In genomic region chr17:83768309-83768708, GRCm38 (mm10) we compare ENCODE assay signal across 17 mouse cellular contexts.
DNase-seq lines count a peak whose midpoint lies in the region; ATAC-seq and TF ChIP-seq lines count a peak whose summit lies in the region.
"Had no signal": no experiment of that assay in that cellular context is flagged by ENCODE, and none has a peak within 500 bp of the region (broad histone marks: within the 10 kb centered on the region; RNA-seq: fewer than 3 reads in every experiment).

No protein-coding gene starts in this region.

- intact Hi-C loops in heart, adult 2 months (cut with DNase I), result no loop called here

- DNase-seq in heart, embryonic 10.5 days (ENCODE audit: low spot score), result peak; percentile 79
- no peak for DNase-seq in heart, adult 2 months
- peak; percentile 32 for DNase-seq in c-Kit-positive CD71-negative TER-119-negative erythroid progenitor cells, embryonic 14.5 days (ENCODE audit: low read depth)
- no peak for DNase-seq in spleen, postnatal 4 days (ENCODE audit: low spot score in 2 of 2)
- DNase-seq in hindbrain, embryonic 11.5 days (ENCODE audit: low spot score), result no peak
- DNase-seq in cerebellum, postnatal 14 days, result no peak
- DNase-seq: cerebellum, adult 9-11 months; right cerebral cortex, postnatal 25 days had no signal

- no peak for TF ChIP-seq EP300 in heart, adult 2 months (IDR thresholded peaks at IDR 0.05; ENCODE audit: insufficient read depth, low read depth, low read length)

- H3K27ac ChIP-seq in heart, embryonic 10.5 days, result no peak overlapping the region; the same call in 1 of the 2 replicates
- H3K27ac ChIP-seq in heart, adult 2 months, result no peak overlapping the region
- peak overlapping the region; percentile 76 for H3K27ac ChIP-seq in liver, embryonic 12.5 days
- no peak overlapping the region for H3K27ac ChIP-seq in hindbrain, embryonic 11.5 days (ENCODE audit: low read depth, low read length)
- H3K27ac ChIP-seq: embryonic facial prominence, embryonic 13.5 days; forebrain, embryonic 15.5 days; heart, embryonic 13.5 days; hindbrain, embryonic 15.5 days; intestine, embryonic 15.5 days; limb, embryonic 12.5 days had no signal

- H3K79me2 ChIP-seq in heart, adult 2 months (replicated peaks; ENCODE audit: control insufficient read depth, insufficient read depth, low read length), result no peaks in the 10 kb centered on the region

- H3K9me3 ChIP-seq in heart, embryonic 10.5 days, result no peaks in the 10 kb centered on the region
- H3K9me3 ChIP-seq in liver, embryonic 12.5 days (replicated peaks), result no peaks in the 10 kb centered on the region
- no peaks in the 10 kb centered on the region for H3K9me3 ChIP-seq in hindbrain, embryonic 11.5 days (ENCODE audit: control insufficient read depth, low read length)
- H3K9me3 ChIP-seq: embryonic facial prominence, embryonic 13.5 days; forebrain, embryonic 15.5 days; heart, embryonic 13.5 days; hindbrain, embryonic 15.5 days; intestine, embryonic 15.5 days; limb, embryonic 12.5 days had no signal

- WGBS in heart, embryonic 10.5 days, result 69% methylated on average over 10 of the region's 10 CpGs
- 69% methylated on average over 10 of the region's 10 CpGs for WGBS in heart, adult 2 months
- WGBS in liver, embryonic 12.5 days (ENCODE audit: insufficient replicate concordance), result 18% methylated on average over 10 of the region's 10 CpGs
- WGBS in hindbrain, embryonic 11.5 days, result 96% methylated on average over 10 of the region's 10 CpGs

- no peak overlapping the region for H3K9ac ChIP-seq in heart, adult 2 months (ENCODE audit: low read depth, low read length)
- H3K9ac ChIP-seq in liver, embryonic 12.5 days, result no peak overlapping the region
- no peak overlapping the region for H3K9ac ChIP-seq in hindbrain, embryonic 11.5 days (ENCODE audit: low read depth, low read length)
- H3K9ac ChIP-seq: embryonic facial prominence, embryonic 13.5 days; forebrain, embryonic 15.5 days; heart, embryonic 13.5 days; hindbrain, embryonic 15.5 days; intestine, embryonic 15.5 days; limb, embryonic 12.5 days had no signal

- TF ChIP-seq POLR2A in heart, adult 2 months (IDR thresholded peaks at IDR 0.05; ENCODE audit: insufficient read depth, low read depth, low read length), result no peak

- H3K4me1 ChIP-seq in heart, embryonic 10.5 days, result no peaks in the 10 kb centered on the region
- no peaks in the 10 kb centered on the region for H3K4me1 ChIP-seq in heart, adult 2 months (ENCODE audit: control insufficient read depth, insufficient read depth, low read length)
- H3K4me1 ChIP-seq in liver, embryonic 12.5 days, result peaks cover 54% of the 10 kb centered on the region
- H3K4me1 ChIP-seq in hindbrain, embryonic 11.5 days (replicated peaks; ENCODE audit: control insufficient read depth, insufficient read depth, low read length), result no peaks in the 10 kb centered on the region
- H3K4me1 ChIP-seq: intestine, embryonic 15.5 days; limb, embryonic 12.5 days had no signal

- H3K27me3 ChIP-seq in heart, embryonic 10.5 days (ENCODE audit: insufficient read depth, poor library complexity, severe bottlenecking), result no peaks in the 10 kb centered on the region
- no peaks in the 10 kb centered on the region for H3K27me3 ChIP-seq in heart, adult 2 months (ENCODE audit: control insufficient read depth, insufficient read depth, low read length)
- no peaks in the 10 kb centered on the region for H3K27me3 ChIP-seq in liver, embryonic 12.5 days (replicated peaks)
- no peaks in the 10 kb centered on the region for H3K27me3 ChIP-seq in hindbrain, embryonic 11.5 days (ENCODE audit: control insufficient read depth, insufficient read depth, low read length)
- H3K27me3 ChIP-seq: embryonic facial prominence, embryonic 13.5 days; forebrain, embryonic 15.5 days; heart, embryonic 13.5 days; hindbrain, embryonic 15.5 days; intestine, embryonic 15.5 days; limb, embryonic 12.5 days had no signal

- peaks cover 35% of the 10 kb centered on the region for H3K36me3 ChIP-seq in heart, embryonic 10.5 days
- no peaks in the 10 kb centered on the region for H3K36me3 ChIP-seq in heart, adult 2 months (ENCODE audit: control insufficient read depth, insufficient read depth, low read length)
- peaks cover 77% of the 10 kb centered on the region for H3K36me3 ChIP-seq in liver, embryonic 12.5 days
- no peaks in the 10 kb centered on the region for H3K36me3 ChIP-seq in hindbrain, embryonic 11.5 days (ENCODE audit: control insufficient read depth, insufficient read depth, low read length)

- peak overlapping the region; percentile 10 for H3K4me2 ChIP-seq in liver, embryonic 12.5 days
- H3K4me2 ChIP-seq in hindbrain, embryonic 11.5 days (replicated peaks; ENCODE audit: low read depth, low read length), result no peak overlapping the region
- H3K4me2 ChIP-seq: embryonic facial prominence, embryonic 13.5 days; forebrain, embryonic 15.5 days; heart, embryonic 13.5 days; hindbrain, embryonic 15.5 days; intestine, embryonic 15.5 days; limb, embryonic 12.5 days had no signal

- no peak overlapping the region for H3K4me3 ChIP-seq in heart, embryonic 10.5 days
- H3K4me3 ChIP-seq in heart, adult 2 months, result no peak overlapping the region
- H3K4me3 ChIP-seq in liver, embryonic 12.5 days, result no peak overlapping the region
- H3K4me3 ChIP-seq in hindbrain, embryonic 11.5 days (ENCODE audit: low read depth, low read length), result no peak overlapping the region
- H3K4me3 ChIP-seq: embryonic facial prominence, embryonic 13.5 days; forebrain, embryonic 15.5 days; heart, embryonic 13.5 days; hindbrain, embryonic 15.5 days; intestine, embryonic 15.5 days; limb, embryonic 12.5 days had no signal

- peak; percentile 76 for ATAC-seq in liver, embryonic 12.5 days
- ATAC-seq in megakaryocyte-erythroid progenitor cell, adult 5-6 weeks (replicated peaks; ENCODE audit: low FRiP score, low TSS enrichment, poor library complexity, severe bottlenecking), result peak; percentile 65
- no peak for ATAC-seq in hindbrain, embryonic 11.5 days (ENCODE audit: low FRiP score)
- ATAC-seq: CD4-positive, CD25-positive, alpha-beta regulatory T cell, adult 4 months; forebrain, embryonic 15.5 days; intestine, embryonic 15.5 days had no signal

- TF ChIP-seq CTCF in heart, adult 2 months (IDR thresholded peaks at IDR 0.05), result no peak

Comparison
In these comparisons a context has a peak if more than half of its experiments do, and no peak if none do; other contexts are left out.
1. DNase-seq: peak in heart, embryonic 10.5 days (single experiment) and c-Kit-positive CD71-negative TER-119-negative erythroid progenitor cells, embryonic 14.5 days (single experiment); none in heart, adult 2 months (0 of 2), spleen, postnatal 4 days (0 of 2), hindbrain, embryonic 11.5 days (single experiment) and cerebellum, postnatal 14 days (0 of 2).